Mouse (Mus musculus) left cerebral cortex, adult 9 months (tissue): ENCODE data around the gene B4galt7.
"Not testable (repeated sequence)": the region's sequence is repeated elsewhere in the genome, so short reads cannot be mapped to it uniquely, and the experiment has no call there.

ENCODE experiments used
- DNase-seq, 2 experiments: peaks; one replicate each; pipeline ENCODE4 v3.0.0; 2022; ENCODE audit warnings: low spot score in 2 of 2

The B4galt7 gene

DNA sequence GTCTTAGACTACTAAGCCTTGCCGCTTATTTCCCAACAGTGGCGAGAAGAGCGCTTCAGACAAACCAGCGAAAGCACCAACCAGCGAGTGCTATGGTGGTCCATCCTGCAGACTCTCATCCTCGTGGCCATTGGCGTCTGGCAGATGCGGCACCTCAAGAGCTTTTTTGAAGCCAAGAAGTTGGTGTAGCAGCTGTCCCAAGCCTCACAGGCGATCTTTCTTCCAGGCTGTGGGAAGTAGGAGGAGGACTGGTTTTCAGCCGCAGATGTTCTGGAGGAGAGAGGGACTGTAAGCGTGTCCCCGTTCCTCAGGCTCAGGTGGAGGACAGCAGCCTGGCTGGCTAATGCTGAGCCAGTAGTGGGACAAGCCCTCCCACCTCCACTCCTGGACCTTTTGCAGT lies 2.9 kb upstream of the B4galt7 start:
- peak in 1 of 2 experiments; percentile 44 for DNase-seq

- no peak for DNase-seq
Observed at GRCm38 (mm10) chr13:55600657-55601056, 961 bp downstream of the B4galt7 start.

GRCm38 (mm10) chr13:55601611-55602010 lies 1.9 kb downstream of the B4galt7 start:
- peak in 1 of 2 experiments; percentile 86 for DNase-seq

DNA sequence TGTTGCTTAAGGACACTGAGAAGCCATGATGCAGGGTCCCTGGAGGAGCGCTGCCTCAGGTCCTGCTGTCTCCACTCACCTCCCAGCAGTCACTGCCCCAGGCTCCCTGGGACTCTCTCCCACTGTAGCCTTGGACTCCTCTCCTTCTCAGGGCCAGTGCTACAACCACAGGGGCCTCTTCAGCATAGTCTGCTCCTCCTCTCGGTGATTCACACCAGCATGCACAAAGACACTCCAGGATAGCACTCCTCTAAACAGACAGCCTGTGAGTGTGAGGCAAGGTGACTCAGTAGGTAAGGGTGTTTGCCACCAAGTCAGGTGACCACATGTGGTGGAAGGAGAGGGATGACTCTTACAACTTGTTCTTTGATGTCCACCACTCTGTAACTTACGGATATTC lies 4.9 kb downstream of the B4galt7 start:
- no peak for DNase-seq

GRCm38 (mm10) chr13:55606899-55607623 lies 7.4 kb downstream of the B4galt7 start:
- DNase-seq: peak in 1 of 2 experiments; percentile 34

GRCm38 (mm10) chr13:55607624-55608006 lies 7.9 kb downstream of the B4galt7 start:
- DNase-seq: no peak

GRCm38 (mm10) chr13:55611996-55612395 lies 12.3 kb downstream of the B4galt7 start:
- DNase-seq: no peak

GRCm38 (mm10) chr13:55613471-55613870 lies 13.8 kb downstream of the B4galt7 start:
- no peak for DNase-seq

DNA sequence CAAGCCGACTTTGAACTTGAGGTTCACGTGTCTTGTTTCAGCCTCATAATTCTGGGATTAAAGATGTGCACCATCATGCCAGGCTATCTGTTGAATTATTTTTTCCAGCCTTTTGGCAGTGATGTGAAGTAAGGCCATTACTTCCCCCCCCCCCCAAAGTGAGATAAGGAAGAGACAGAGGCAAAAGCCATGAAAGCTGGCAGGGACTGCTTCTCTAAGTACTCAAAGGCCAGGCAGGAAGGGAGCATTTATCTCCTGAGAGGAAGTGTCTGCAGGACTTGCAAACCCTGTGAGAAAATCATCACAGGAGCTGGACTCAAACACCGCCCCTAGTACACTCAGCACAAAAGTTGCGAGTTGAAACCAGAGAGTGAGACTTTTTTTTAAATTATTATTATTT lies 19.6 kb downstream of the B4galt7 start:
- DNase-seq: no peak

DNA sequence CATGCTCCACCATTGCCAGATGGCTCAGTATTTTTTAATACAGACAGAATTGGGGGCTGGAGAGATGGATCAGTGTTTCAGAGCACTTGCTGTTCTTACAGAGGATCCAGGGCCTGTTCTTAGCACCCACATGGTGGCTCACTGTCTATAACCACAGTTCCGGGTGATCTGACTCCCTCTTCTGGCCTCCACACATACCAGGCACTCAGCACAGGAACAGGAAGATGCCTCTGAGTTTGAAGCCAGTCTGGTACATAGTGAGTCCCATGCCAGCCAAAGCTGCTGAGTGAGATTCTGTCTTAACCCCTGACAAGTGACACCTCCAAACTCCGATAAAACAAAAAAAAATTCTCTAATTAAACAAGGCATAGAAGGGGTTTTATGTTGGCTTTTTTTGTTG lies 20.6 kb downstream of the B4galt7 start:
- DNase-seq: no peak

DNA sequence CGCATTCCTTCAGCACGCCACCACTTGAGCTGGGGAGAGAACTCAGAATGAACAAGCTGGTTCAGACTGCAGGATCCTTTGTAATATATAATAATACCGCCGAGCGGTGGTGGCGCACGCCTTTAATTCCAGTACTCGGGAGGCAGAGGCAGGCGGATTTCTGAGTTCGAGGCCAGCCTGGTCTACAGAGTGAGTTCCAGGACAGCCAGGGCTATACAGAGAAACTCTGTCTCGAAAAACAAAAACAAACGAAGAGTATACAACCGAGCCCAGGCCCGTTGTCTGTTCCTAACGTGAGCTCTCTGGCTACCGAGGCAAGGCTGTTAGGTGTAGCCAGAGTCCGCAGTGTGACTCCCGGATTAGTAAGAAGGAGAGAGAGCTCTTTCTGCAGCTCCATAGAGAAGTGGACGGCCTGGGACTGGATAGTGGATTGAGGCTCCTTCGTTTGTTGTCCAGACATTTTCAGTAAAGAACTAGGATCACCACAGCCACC lies 22.5 kb downstream of the B4galt7 start:
- DNase-seq: not testable (repeated sequence)

GRCm38 (mm10) chr13:55622649-55623541 lies 23.2 kb downstream of the B4galt7 start, which contains the start of gene Caml:
Gene Caml (plus strand): TSS chr13:55623005.
- peak; percentile 67 to 88 for DNase-seq

GRCm38 (mm10) chr13:55634639-55635127 lies 35.0 kb downstream of the B4galt7 start, which contains the start of gene Ddx46:
Gene Ddx46 (plus strand): TSS chr13:55635027.
- DNase-seq: peak in 1 of 2 experiments; percentile 81

- DNase-seq: no peak
Observed at GRCm38 (mm10) chr13:55635146-55635571, 35.5 kb downstream of the B4galt7 start.

DNA sequence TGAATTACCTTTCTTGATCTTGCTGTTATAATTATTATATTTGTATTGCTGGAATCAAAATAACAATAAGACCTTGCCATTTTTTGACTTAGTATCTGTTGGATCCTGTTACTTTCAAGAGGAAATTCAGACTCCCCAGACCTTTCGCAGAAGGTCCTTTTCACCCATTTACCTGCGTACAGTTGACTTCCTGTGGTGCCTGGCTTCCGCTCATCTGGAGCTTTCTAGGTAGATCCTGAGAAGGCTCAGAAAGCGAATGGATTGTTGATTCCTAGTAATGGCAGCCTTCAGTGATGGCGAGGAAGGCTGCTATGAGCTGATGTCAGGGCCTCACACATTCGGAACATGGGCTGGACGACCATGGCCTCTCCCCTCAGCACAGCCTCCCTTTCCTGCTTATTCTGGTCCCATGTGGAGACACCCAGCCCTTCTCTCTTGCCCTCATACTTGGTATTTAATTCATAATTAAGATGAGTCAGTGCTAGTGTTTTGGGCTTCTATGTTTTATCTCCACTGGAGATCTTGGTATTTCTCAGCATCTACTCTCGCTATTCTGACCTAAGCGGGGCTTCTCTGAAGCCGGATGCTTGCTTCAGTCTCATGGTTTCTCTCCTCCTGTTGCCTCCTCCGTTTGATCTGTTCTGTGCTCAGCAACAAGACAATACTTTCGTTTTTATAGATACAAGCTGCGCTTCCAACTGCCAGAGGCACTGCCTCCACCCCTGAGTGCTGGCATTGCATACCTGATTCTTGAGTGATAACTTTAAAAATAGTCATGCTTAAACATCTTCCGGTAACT lies 36.7 kb downstream of the B4galt7 start:
- no peak for DNase-seq

DNA sequence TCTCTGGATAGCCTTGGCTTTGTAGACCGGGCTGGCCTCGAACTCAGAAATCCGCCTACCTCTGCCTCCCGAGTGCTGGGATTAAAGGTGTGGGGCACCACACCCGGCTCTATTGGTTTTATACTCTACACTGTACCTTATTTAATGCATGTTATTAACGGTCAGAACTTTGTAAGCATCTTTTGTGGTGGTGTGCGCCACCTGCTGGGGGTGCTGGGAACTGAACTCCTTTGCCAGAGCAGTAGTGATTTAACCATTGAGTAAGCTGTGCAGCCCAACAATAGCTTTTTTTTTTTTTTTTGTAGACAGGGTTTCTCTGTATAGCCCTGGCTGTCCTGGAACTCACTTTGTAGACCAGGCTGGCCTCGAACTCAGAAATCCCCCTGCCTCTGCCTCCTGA lies 40.8 kb downstream of the B4galt7 start:
- peak in 1 of 2 experiments; percentile 80 for DNase-seq

- no peak for DNase-seq
Observed at GRCm38 (mm10) chr13:55644525-55644924, 44.8 kb downstream of the B4galt7 start.

GRCm38 (mm10) chr13:55650098-55650497 lies 50.4 kb downstream of the B4galt7 start:
- DNase-seq: no peak

- no peak for DNase-seq
Observed at GRCm38 (mm10) chr13:55650980-55651379, 51.3 kb downstream of the B4galt7 start.
